Mouse (Mus musculus) ES-Bruce4 (cell line): ENCODE measurements around the gene Gm11634.
"Not testable (repeated sequence)": the region's sequence is repeated elsewhere in the genome, so short reads cannot be mapped to it uniquely, and the experiment has no call there.

Experiments
- CTCF ChIP-seq: IDR thresholded peaks from one replicate; pipeline ENCODE4 v1.8.1; 2011; ENCODE audit warnings: low read depth, low read length
- POLR2A ChIP-seq: IDR thresholded peaks from one replicate; pipeline ENCODE4 v1.8.1; 2011; ENCODE audit warnings: low read length; ENCODE audit not compliant: insufficient read depth

GRCm38 (mm10) chr11:101647093-101647492, 48.0 kb upstream of the Gm11634 start:
- not testable (repeated sequence) for TF ChIP-seq POLR2A, CTCF
